Mouse (Mus musculus): ENCODE data around the gene 2310030G06Rik. TPM values are rescaled to one million over a fixed set of nuclear protein-coding genes. Genes with fewer than 3 reads are reported as not detected.

2310030G06Rik gene
- 3.3 and 8.8 TPM in 2 replicates for polyA plus RNA-seq (2012; rRNA removed; ENCODE audit: low replicate concordance)

GRCm38 (mm10) chr9:50746214-50746677 lies at the start of gene 2310030G06Rik:
2310030G06Rik (minus strand) TSS chr9:50746536.

DNA sequence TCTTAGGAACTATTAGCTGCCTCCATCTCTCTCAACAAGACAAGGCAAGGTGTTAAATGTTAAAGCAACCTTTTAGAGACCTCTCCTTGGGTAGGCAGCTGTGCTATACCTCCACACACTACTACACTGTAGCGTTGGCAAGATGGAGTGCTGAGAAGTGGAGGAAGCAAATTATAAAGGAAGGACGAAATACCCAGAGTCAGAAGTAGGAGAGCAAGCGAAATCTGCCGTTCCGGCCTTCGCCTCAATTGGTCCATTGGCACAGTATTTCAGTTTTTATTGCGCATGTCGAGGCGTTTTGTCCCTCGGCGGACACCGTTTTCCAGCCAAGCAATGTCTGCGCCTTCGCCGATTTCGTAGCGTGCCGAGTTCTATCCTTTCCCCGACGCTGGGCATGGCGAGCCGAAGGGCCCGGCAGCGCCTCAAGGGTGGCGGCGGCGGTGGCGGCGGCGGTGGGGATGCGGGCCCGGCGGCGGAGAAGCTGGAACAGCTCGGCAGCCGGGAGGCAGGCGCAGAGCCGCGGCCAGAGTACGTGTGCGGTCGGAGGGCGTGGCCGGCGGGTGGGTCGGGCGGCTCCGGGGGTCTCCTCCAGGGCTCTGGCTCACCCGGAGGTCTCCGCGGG lies 28.8 kb upstream of the 2310030G06Rik start, which contains the start of the genes Alg9 and 1110032A03Rik:
TSS of gene Alg9 (plus strand) at position 29 of the 622 bp plus-strand sequence.
TSS of gene 1110032A03Rik (minus strand) at position 530 of the 622 bp plus-strand sequence.

GRCm38 (mm10) chr9:50768107-50769002 lies 22.0 kb upstream of the 2310030G06Rik start, which contains the start of gene Fdxacb1:
Fdxacb1 (plus strand) TSS chr9:50768236.

DNA sequence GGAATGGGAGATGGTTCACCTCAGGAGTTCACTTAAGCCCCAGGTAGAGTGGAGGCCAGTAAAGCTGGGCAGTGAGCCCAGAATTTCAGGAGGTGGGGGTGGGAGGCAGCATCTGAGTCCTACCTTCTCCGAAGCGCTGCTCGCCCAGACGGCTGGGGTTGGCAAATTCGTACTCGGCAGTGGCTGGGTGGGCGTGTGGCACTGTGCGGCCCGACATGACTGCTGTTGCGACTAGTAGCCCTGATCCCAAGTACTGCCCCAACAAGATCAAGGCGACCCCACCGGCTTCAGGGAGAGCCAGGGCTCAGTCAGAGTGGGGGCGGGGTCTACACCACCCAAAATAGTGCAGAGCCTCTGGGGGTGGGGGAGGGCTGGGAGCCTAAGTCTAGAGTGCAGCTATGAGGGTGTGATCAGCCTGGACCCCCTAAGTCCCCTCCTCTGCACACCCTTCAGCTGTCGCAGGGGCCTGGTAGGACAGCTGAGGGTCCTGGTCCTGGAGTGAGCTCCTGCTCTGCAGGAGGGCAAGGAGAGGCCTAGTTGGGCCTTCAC lies 5.8 kb upstream of the 2310030G06Rik start, which contains the start of gene Hspb2:
TSS of gene Hspb2 (minus strand) at position 301 of the 549 bp plus-strand sequence.

GRCm38 (mm10) chr9:50751323-50751722 lies 5.0 kb upstream of the 2310030G06Rik start, which contains the start of gene Cryab:
Cryab (plus strand) TSS chr9:50751325.

DNA sequence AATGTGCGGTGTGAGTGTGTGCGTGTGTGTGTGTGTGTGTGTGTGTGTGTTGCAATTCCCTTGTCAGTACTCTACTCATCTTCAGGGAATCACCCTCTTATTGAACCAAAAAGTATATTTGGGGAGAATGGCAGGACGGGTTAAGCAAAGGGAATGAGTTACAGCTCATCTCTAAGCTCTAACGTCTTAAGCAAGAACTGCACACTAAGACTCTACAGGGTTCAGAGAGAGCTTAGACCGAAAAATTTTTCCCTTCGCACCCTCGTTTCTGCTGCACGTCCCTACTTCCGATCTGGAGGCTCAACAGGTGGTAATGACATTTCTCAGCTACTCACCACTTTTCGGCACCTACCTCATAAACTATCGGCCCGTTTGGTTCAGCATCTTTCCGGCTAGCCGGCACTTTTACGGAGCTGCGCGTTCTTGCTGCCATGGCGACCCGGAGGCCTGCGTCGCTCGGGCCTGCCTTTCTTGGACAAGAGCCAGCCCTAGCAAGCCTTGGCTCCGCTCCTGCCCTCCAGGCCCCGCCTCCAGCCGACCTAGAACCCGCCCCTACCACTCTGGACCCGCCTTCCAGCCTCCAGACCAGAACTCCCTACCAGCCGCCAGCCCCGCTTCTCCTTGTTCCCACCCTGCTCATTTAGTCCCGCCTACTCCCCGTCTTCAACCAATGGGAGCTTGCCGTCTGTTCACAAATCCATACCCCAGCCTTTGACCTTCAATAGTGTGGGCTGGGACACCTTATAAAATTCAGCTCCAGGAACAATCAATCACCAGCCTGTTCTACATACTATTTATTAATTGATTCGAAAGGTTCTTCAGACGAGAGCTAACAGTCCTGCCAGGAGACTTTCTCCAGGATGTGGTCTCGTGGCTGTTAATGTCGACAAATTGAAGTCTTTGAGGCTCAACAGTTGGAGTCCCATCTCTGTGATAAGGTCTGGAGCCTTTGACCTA lies 7.1 kb downstream of the 2310030G06Rik start, which contains the start of gene Dixdc1:
TSS of gene Dixdc1 (minus strand) at position 604 of the 957 bp plus-strand sequence.

Other genes with a start within 250 kb of the 2310030G06Rik start
- gene Pts, start 217.8 kb downstream of the 2310030G06Rik start, polyA plus RNA-seq (2012; rRNA removed; ENCODE audit: low replicate concordance): 41.4 and 42.1 TPM in 2 replicates
- gene Il18, start 191.7 kb downstream of the 2310030G06Rik start, polyA plus RNA-seq (2012; rRNA removed; ENCODE audit: low replicate concordance): 6.0 and 6.4 TPM in 2 replicates
- gene Bco2, start 191.4 kb downstream of the 2310030G06Rik start, polyA plus RNA-seq (2012; rRNA removed; ENCODE audit: low replicate concordance): 0.41 and 1.1 TPM in 2 replicates
- not detected in 2 replicates for gene Tex12, start 185.2 kb downstream of the 2310030G06Rik start, polyA plus RNA-seq (2012; rRNA removed; ENCODE audit: low replicate concordance)
- 195 and 408 TPM in 2 replicates for gene Sdhd, start 142.7 kb downstream of the 2310030G06Rik start, polyA plus RNA-seq (2012; rRNA removed; ENCODE audit: low replicate concordance)
- 107 and 163 TPM in 2 replicates for gene Timm8b, start 142.6 kb downstream of the 2310030G06Rik start, polyA plus RNA-seq (2012; rRNA removed; ENCODE audit: low replicate concordance)
- gene Pih1d2, start 129.2 kb downstream of the 2310030G06Rik start, polyA plus RNA-seq (2012; rRNA removed; ENCODE audit: low replicate concordance): 0.35 and 0.47 TPM in 2 replicates
- gene Nkapd1, start 129.1 kb downstream of the 2310030G06Rik start, polyA plus RNA-seq (2012; rRNA removed; ENCODE audit: low replicate concordance): 5.4 and 6.1 TPM in 2 replicates
- gene Dlat, start 86.8 kb downstream of the 2310030G06Rik start, polyA plus RNA-seq (2012; rRNA removed; ENCODE audit: low replicate concordance): 41.2 and 97.6 TPM in 2 replicates
- gene Dixdc1, start 7.0 kb downstream of the 2310030G06Rik start, polyA plus RNA-seq (2012; rRNA removed; ENCODE audit: low replicate concordance): 3.7 and 6.5 TPM in 2 replicates
- gene Cryab, start 4.8 kb upstream of the 2310030G06Rik start, polyA plus RNA-seq (2012; rRNA removed; ENCODE audit: low replicate concordance): 134 and 432 TPM in 2 replicates
- 20.9 and 62.5 TPM in 2 replicates for gene Hspb2, start 5.8 kb upstream of the 2310030G06Rik start, polyA plus RNA-seq (2012; rRNA removed; ENCODE audit: low replicate concordance)
- 3.0 and 4.3 TPM in 2 replicates for gene Fdxacb1, start 21.7 kb upstream of the 2310030G06Rik start, polyA plus RNA-seq (2012; rRNA removed; ENCODE audit: low replicate concordance)
- 26.1 and 38.1 TPM in 2 replicates for gene Alg9, start 28.5 kb upstream of the 2310030G06Rik start, polyA plus RNA-seq (2012; rRNA removed; ENCODE audit: low replicate concordance)
- 50.6 and 118 TPM in 2 replicates for gene 1110032A03Rik, start 29.0 kb upstream of the 2310030G06Rik start, polyA plus RNA-seq (2012; rRNA removed; ENCODE audit: low replicate concordance)
- gene Ppp2r1b, start 98.8 kb upstream of the 2310030G06Rik start, polyA plus RNA-seq (2012; rRNA removed; ENCODE audit: low replicate concordance): 22.9 and 41.2 TPM in 2 replicates